Mouse (Mus musculus): ENCODE data around the gene S100a6.
A peak's percentile ranks its signal among the peaks of the same experiment; 100 is the strongest.

Gene S100a6

GRCm38 (mm10) chr3:90626266-90627021 is 13.8 kb downstream of the S100a6 start:
- DNase-seq (ENCODE audit: low spot score): no peak

GRCm38 (mm10) chr3:90627366-90627765 is 14.7 kb downstream of the S100a6 start:
- no peak for DNase-seq (ENCODE audit: low spot score)

- DNase-seq (ENCODE audit: low spot score): peak; percentile 74
Measured at GRCm38 (mm10) chr3:90627807-90628206, 15.1 kb downstream of the S100a6 start.

GRCm38 (mm10) chr3:90629298-90629697 is 16.6 kb downstream of the S100a6 start:
- DNase-seq (ENCODE audit: low spot score): no peak

- DNase-seq (ENCODE audit: low spot score): no peak
Measured at GRCm38 (mm10) chr3:90631984-90632383, 19.3 kb downstream of the S100a6 start.

- no peak for DNase-seq (ENCODE audit: low spot score)
Measured at GRCm38 (mm10) chr3:90638511-90639275, 26.0 kb downstream of the S100a6 start.

GRCm38 (mm10) chr3:90639511-90640154 is 27.0 kb downstream of the S100a6 start:
- DNase-seq (ENCODE audit: low spot score): no peak

- no peak for DNase-seq (ENCODE audit: low spot score)
Measured at GRCm38 (mm10) chr3:90640981-90641380, 28.3 kb downstream of the S100a6 start.

GRCm38 (mm10) chr3:90644220-90644619 is 31.5 kb downstream of the S100a6 start:
- DNase-seq (ENCODE audit: low spot score): no peak

GRCm38 (mm10) chr3:90647291-90647690 is 34.6 kb downstream of the S100a6 start:
- no peak for DNase-seq (ENCODE audit: low spot score)

- DNase-seq (ENCODE audit: low spot score): no peak
Measured at GRCm38 (mm10) chr3:90648981-90649380, 36.3 kb downstream of the S100a6 start.

GRCm38 (mm10) chr3:90649832-90650231 is 37.1 kb downstream of the S100a6 start:
- DNase-seq (ENCODE audit: low spot score): no peak

GRCm38 (mm10) chr3:90652878-90653508 is 40.3 kb downstream of the S100a6 start:
- DNase-seq (ENCODE audit: low spot score): peak; percentile 93

- DNase-seq (ENCODE audit: low spot score): no peak
Measured at GRCm38 (mm10) chr3:90653717-90654116, 41.0 kb downstream of the S100a6 start, which contains the start of gene S100a7a. S100a7a (plus strand) TSS chr3:90654017.

GRCm38 (mm10) chr3:90657405-90657804 is 44.7 kb downstream of the S100a6 start:
- peak; percentile 32 for DNase-seq (ENCODE audit: low spot score)

GRCm38 (mm10) chr3:90659364-90660044 is 46.8 kb downstream of the S100a6 start:
- no peak for DNase-seq (ENCODE audit: low spot score)

- peak; percentile 46 for DNase-seq (ENCODE audit: low spot score)
Measured at GRCm38 (mm10) chr3:90664219-90664618, 51.5 kb downstream of the S100a6 start.

- no peak for DNase-seq (ENCODE audit: low spot score)
Measured at GRCm38 (mm10) chr3:90668846-90669245, 56.2 kb downstream of the S100a6 start, which contains the start of gene S100a8. S100a8 (plus strand) TSS chr3:90668978.
